Mouse (Mus musculus): ENCODE measurements around the gene Tmem220. TPM values are rescaled to one million over a fixed set of nuclear protein-coding genes. Genes with fewer than 3 reads are reported as not detected.

The Tmem220 gene
- polyA plus RNA-seq (2015; fragmentation: Nextera tagmentation; extraction: Ambion mirVana) = 2.0 and 2.2 TPM in 2 replicates

DNA sequence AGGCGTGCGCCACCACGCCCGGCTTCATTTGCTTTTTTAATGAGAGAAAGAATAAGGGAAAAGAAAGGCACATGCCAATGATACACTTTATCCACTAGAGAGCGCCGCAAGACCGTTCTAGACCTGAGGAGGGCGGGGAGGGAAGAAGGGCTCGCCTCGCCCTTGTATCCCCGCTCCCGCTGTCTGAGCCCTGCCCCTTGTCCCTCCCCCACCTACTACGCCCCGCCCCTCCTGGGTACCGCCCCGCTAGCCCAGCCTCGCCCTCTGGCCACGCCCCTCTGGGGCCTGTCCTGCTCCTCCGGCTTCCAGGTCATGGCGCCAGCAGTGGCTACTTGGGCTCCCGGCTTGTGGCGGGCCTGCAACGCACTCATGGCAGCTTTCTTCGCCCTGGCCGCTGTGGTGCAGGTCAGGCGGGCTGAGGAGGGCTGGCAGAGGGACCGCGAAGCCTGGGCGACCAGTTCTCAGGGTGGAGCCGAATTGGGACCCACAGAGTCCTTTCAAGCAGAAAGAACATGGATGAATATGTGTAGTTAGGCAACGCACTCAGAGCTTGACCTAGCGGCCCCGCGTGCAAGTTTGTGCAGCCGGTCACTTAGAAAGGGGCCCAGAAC, at the start of gene Tmem220:
Gene Tmem220, plus strand, starts transcription at position 288 of the 611 bp plus-strand sequence.

DNA sequence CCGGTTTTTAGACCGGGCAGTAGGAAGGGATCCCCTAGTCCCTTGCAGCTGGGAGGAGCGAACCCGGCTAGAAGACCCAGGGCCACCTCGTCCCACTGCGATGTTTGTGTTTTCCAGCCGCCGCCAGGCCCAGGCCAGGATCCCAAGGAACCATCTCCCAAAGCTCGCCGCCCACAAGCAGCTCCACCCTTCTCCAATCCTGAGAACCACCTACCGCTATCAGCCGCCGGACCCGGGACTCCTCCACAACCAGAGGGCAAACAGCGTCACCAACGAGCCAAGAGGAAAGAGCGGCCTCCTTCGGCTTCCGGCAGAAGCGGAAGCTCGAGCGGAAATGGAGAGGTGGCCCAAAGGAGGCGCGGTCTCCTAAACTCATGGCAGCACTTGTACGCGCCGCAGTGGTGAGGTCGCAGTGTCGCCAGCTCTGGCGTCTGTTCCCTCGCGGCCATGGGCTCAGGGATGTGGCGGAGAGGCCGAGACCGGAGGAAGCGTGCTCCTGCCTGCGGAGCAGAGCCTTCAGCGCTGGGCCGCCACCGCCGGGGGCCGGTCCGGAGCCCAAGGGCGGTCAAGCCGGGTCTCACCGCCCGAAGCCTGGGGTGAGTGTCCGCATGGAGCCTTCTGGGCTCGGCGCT, 27.5 kb downstream of the Tmem220 start, which contains the start of the genes Adprm and Sco1:
Gene Adprm, minus strand, starts transcription at position 274 of the 632 bp plus-strand sequence.
Gene Sco1, plus strand, starts transcription at position 350 of the 632 bp plus-strand sequence.

DNA sequence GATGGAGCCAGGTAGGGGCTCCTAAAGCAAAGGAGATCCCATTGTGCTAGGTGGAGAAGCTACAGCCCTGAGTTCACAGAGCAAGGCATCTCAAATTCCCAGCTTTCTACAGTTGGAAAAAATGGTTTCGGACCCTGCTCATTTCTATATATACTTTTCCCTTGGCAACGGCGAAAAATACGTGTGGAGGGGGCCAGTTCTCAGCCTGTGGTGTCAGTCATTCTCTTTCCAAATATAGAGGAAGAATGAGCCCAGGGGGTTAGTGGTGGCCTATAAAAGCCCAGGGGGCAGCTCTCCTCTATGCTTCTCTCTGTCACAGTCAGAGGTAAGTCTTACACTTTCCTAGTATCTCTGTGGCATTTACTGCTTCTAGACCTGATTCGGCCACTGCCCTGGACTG, 53.0 kb downstream of the Tmem220 start, which contains the start of gene Myh3:
Gene Myh3, plus strand, starts transcription at position 301 of the 400 bp plus-strand sequence.

Other genes starting within 250 kb of the Tmem220 start
- gene Pirt, start 113.2 kb upstream of the Tmem220 start, polyA plus RNA-seq (2015; fragmentation: Nextera tagmentation; extraction: Ambion mirVana) = 0.02 TPM in 1 of 2 replicates, not detected in the other
- gene Tmem238l, start 68.5 kb upstream of the Tmem220 start, polyA plus RNA-seq (2015; fragmentation: Nextera tagmentation; extraction: Ambion mirVana) = not detected in 2 replicates
- 16.1 and 17.6 TPM in 2 replicates for gene Adprm, start 27.4 kb downstream of the Tmem220 start, polyA plus RNA-seq (2015; fragmentation: Nextera tagmentation; extraction: Ambion mirVana)
- 13.8 and 14.1 TPM in 2 replicates for gene Sco1, start 27.5 kb downstream of the Tmem220 start, polyA plus RNA-seq (2015; fragmentation: Nextera tagmentation; extraction: Ambion mirVana)
- gene Myh3, start 53.1 kb downstream of the Tmem220 start, polyA plus RNA-seq (2015; fragmentation: Nextera tagmentation; extraction: Ambion mirVana) = 576 and 700 TPM in 2 replicates
- 9.2 TPM in 2 replicates for gene Myh2, start 145.9 kb downstream of the Tmem220 start, polyA plus RNA-seq (2015; fragmentation: Nextera tagmentation; extraction: Ambion mirVana)
- gene Myh1, start 174.9 kb downstream of the Tmem220 start, polyA plus RNA-seq (2015; fragmentation: Nextera tagmentation; extraction: Ambion mirVana) = 23.4 and 29.1 TPM in 2 replicates
- gene Myh4, start 212.9 kb downstream of the Tmem220 start, polyA plus RNA-seq (2015; fragmentation: Nextera tagmentation; extraction: Ambion mirVana) = 15.9 and 21.4 TPM in 2 replicates